Mouse (Mus musculus): ENCODE measurements around the gene Whrn.

DNA sequence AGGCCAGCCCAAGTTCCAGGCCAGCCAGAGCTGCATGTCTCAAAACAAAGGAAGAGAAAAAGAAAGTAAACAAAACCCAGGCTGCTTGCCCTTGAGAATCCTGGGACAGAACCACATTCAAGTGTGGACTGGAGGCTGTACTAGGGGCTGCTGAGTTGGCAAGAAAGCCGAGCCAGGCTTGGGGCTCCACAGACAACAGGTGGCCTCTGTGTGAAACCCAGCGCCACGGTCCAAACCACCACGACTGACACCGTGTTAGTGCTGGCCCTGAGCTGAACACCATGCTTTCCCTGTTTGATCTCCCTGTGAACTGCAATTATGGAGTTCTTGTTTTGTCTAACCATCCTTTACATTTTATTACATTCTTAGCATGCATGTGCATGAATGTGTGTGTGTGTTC lies 64.7 kb downstream of the Whrn start:
- TF ChIP-seq EP300 (IDR thresholded peaks at IDR 0.05; ENCODE audit: low read depth): no peak
- no peak for TF ChIP-seq CTCF (IDR thresholded peaks at IDR 0.05; ENCODE audit: low read depth)
